Comparison of ENCODE assay signal across 21 mouse cellular contexts in genomic region chr4:58540385-58540784, GRCm38 (mm10). TPM values are rescaled to one million over a fixed set of nuclear protein-coding genes. Genes with fewer than 3 reads are reported as not detected.
DNase-seq lines count a peak whose midpoint lies in the region; ATAC-seq and TF ChIP-seq lines count a peak whose summit lies in the region.
"Had no signal": no experiment of that assay in that cellular context is flagged by ENCODE, and none has a peak within 500 bp of the region (broad histone marks: within the 10 kb centered on the region; RNA-seq: fewer than 3 reads in every experiment).

No protein-coding gene starts in this region.

- no peak overlapping the region for H3K27ac ChIP-seq in forebrain, postnatal 0 days (ENCODE audit: low read depth, low read length)
- H3K27ac ChIP-seq in forebrain, embryonic 13.5 days: no peak overlapping the region
- H3K27ac ChIP-seq in intestine, embryonic 16.5 days (ENCODE audit: low read length): peak overlapping the region; percentile 5; the same call in 1 of the 2 replicates
- no peak overlapping the region for H3K27ac ChIP-seq in intestine, embryonic 15.5 days
- no peak overlapping the region for H3K27ac ChIP-seq in embryonic facial prominence, embryonic 14.5 days (replicated peaks; ENCODE audit: low read depth, low read length)
- H3K27ac ChIP-seq: embryonic facial prominence, embryonic 15.5 days; forebrain, embryonic 15.5 days; hindbrain, embryonic 12.5 days; hindbrain, embryonic 15.5 days had no signal

- no peaks in the 10 kb centered on the region for H3K27me3 ChIP-seq in forebrain, postnatal 0 days (ENCODE audit: insufficient read depth, low read length)
- H3K27me3 ChIP-seq in forebrain, embryonic 13.5 days: no peaks in the 10 kb centered on the region
- H3K27me3 ChIP-seq in intestine, embryonic 16.5 days (replicated peaks; ENCODE audit: control insufficient read depth, insufficient read depth, low read length): no peaks in the 10 kb centered on the region
- no peaks in the 10 kb centered on the region for H3K27me3 ChIP-seq in intestine, embryonic 15.5 days (replicated peaks)
- H3K27me3 ChIP-seq in embryonic facial prominence, embryonic 14.5 days (replicated peaks; ENCODE audit: control insufficient read depth, insufficient read depth, low read length): no peaks in the 10 kb centered on the region
- H3K27me3 ChIP-seq: embryonic facial prominence, embryonic 15.5 days; forebrain, embryonic 15.5 days; hindbrain, embryonic 12.5 days; hindbrain, embryonic 15.5 days had no signal

- no peak for TF ChIP-seq CTCF in forebrain, postnatal 0 days (IDR thresholded peaks at IDR 0.05; ENCODE audit: low read depth)

- no peaks in the 10 kb centered on the region for H3K36me3 ChIP-seq in forebrain, postnatal 0 days (ENCODE audit: insufficient read depth)
- peaks cover 11% of the 10 kb centered on the region; the same call in 1 of the 2 replicates for H3K36me3 ChIP-seq in forebrain, embryonic 13.5 days (ENCODE audit: poor library complexity, severe bottlenecking)
- peaks cover 4% of the 10 kb centered on the region; the same call in 1 of the 2 replicates for H3K36me3 ChIP-seq in intestine, embryonic 16.5 days (ENCODE audit: control insufficient read depth, insufficient read depth, low read length)
- H3K36me3 ChIP-seq in intestine, embryonic 15.5 days: 0 out of 2 replicates have a peak, but pooled peaks cover 3% of the 10 kb centered on the region
- H3K36me3 ChIP-seq in embryonic facial prominence, embryonic 14.5 days (ENCODE audit: control insufficient read depth, insufficient read depth, low read length): peaks cover 31% of the 10 kb centered on the region
- H3K36me3 ChIP-seq: forebrain, embryonic 15.5 days; hindbrain, embryonic 12.5 days; hindbrain, embryonic 15.5 days had no signal

- no peak overlapping the region for H3K4me2 ChIP-seq in forebrain, postnatal 0 days (ENCODE audit: low read depth)
- H3K4me2 ChIP-seq in forebrain, embryonic 13.5 days: no peak overlapping the region
- no peak overlapping the region for H3K4me2 ChIP-seq in intestine, embryonic 16.5 days (ENCODE audit: low read depth, low read length)
- H3K4me2 ChIP-seq in intestine, embryonic 15.5 days (replicated peaks): no peak overlapping the region
- no peak overlapping the region for H3K4me2 ChIP-seq in embryonic facial prominence, embryonic 14.5 days (ENCODE audit: low read depth, low read length)
- H3K4me2 ChIP-seq: embryonic facial prominence, embryonic 15.5 days; forebrain, embryonic 15.5 days; heart, embryonic 11.5 days; hindbrain, embryonic 12.5 days; hindbrain, embryonic 15.5 days had no signal

- intact Hi-C loops in left cerebral cortex, postnatal 10 days (cut with DNase I): no loop called here

- H3K9me3 ChIP-seq in forebrain, postnatal 0 days (ENCODE audit: low read length): no peaks in the 10 kb centered on the region
- no peaks in the 10 kb centered on the region for H3K9me3 ChIP-seq in forebrain, embryonic 13.5 days (replicated peaks)
- H3K9me3 ChIP-seq in intestine, embryonic 16.5 days (ENCODE audit: control insufficient read depth, low read length): no peaks in the 10 kb centered on the region; the same call in 1 of the 2 replicates
- no peaks in the 10 kb centered on the region for H3K9me3 ChIP-seq in intestine, embryonic 15.5 days
- H3K9me3 ChIP-seq in embryonic facial prominence, embryonic 14.5 days (ENCODE audit: control insufficient read depth, low read length): peaks cover 4% of the 10 kb centered on the region; the same call in 1 of the 2 replicates
- H3K9me3 ChIP-seq: embryonic facial prominence, embryonic 15.5 days; forebrain, embryonic 15.5 days; hindbrain, embryonic 15.5 days had no signal

- no peak overlapping the region for H3K4me3 ChIP-seq in forebrain, postnatal 0 days (ENCODE audit: low read depth, low read length)
- no peak overlapping the region for H3K4me3 ChIP-seq in forebrain, embryonic 13.5 days
- H3K4me3 ChIP-seq in intestine, embryonic 16.5 days (ENCODE audit: low read length): no peak overlapping the region
- H3K4me3 ChIP-seq in intestine, embryonic 15.5 days (replicated peaks): no peak overlapping the region
- no peak overlapping the region for H3K4me3 ChIP-seq in embryonic facial prominence, embryonic 14.5 days (ENCODE audit: low read depth, low read length)
- H3K4me3 ChIP-seq: embryonic facial prominence, embryonic 15.5 days; forebrain, embryonic 15.5 days; hindbrain, embryonic 12.5 days; hindbrain, embryonic 15.5 days had no signal

- no peak for DNase-seq in forebrain, postnatal 0 days
- DNase-seq in embryonic facial prominence, embryonic 14.5 days (ENCODE audit: low spot score): peak; percentile 34
- DNase-seq in left cerebral cortex, postnatal 10 days (ENCODE audit: extremely low spot score in 1 of 2, low spot score in 2 of 2): no peak
- DNase-seq: adrenal gland, adult 2 months; adrenal gland, postnatal 14 days; cerebellum, adult 11 months; cerebellum, adult 2 months; cerebellum, adult 9-11 months; cerebellum, postnatal 25 days; gastrocnemius, postnatal 14 days; kidney, adult 2 months had no signal

- peak; percentile 27; the same call in 1 of the 2 replicates for ATAC-seq in forebrain, postnatal 0 days
- no peak for ATAC-seq in forebrain, embryonic 13.5 days
- peak; percentile 34; the same call in 1 of the 2 replicates for ATAC-seq in intestine, embryonic 16.5 days
- no peak for ATAC-seq in intestine, embryonic 15.5 days
- no peak for ATAC-seq in embryonic facial prominence, embryonic 14.5 days (ENCODE audit: low read depth)
- ATAC-seq: CD4-positive, CD25-positive, alpha-beta regulatory T cell, adult 4 months; forebrain, embryonic 15.5 days had no signal

- H3K4me1 ChIP-seq in forebrain, postnatal 0 days (ENCODE audit: insufficient read depth): no peaks in the 10 kb centered on the region
- no peaks in the 10 kb centered on the region for H3K4me1 ChIP-seq in forebrain, embryonic 13.5 days
- peaks cover 8% of the 10 kb centered on the region for H3K4me1 ChIP-seq in intestine, embryonic 16.5 days (ENCODE audit: control insufficient read depth, insufficient read depth, low read length)
- peaks cover 2% of the 10 kb centered on the region; the same call in 1 of the 2 replicates for H3K4me1 ChIP-seq in intestine, embryonic 15.5 days (replicated peaks)
- peaks cover 7% of the 10 kb centered on the region for H3K4me1 ChIP-seq in embryonic facial prominence, embryonic 14.5 days (ENCODE audit: control insufficient read depth, insufficient read depth, low read length)
- H3K4me1 ChIP-seq: forebrain, embryonic 15.5 days; hindbrain, embryonic 12.5 days; hindbrain, embryonic 15.5 days had no signal

- H3K9ac ChIP-seq in forebrain, postnatal 0 days: no peak overlapping the region
- H3K9ac ChIP-seq in forebrain, embryonic 13.5 days: no peak overlapping the region
- H3K9ac ChIP-seq in intestine, embryonic 16.5 days (ENCODE audit: low read depth, low read length): no peak overlapping the region
- no peak overlapping the region for H3K9ac ChIP-seq in intestine, embryonic 15.5 days
- no peak overlapping the region for H3K9ac ChIP-seq in embryonic facial prominence, embryonic 14.5 days (ENCODE audit: low read depth, low read length)
- H3K9ac ChIP-seq: embryonic facial prominence, embryonic 15.5 days; forebrain, embryonic 15.5 days; hindbrain, embryonic 12.5 days; hindbrain, embryonic 15.5 days had no signal

- 88% methylated on average over 8 of the region's 8 CpGs for WGBS in forebrain, postnatal 0 days
- whole genome bisulfite sequencing in forebrain, embryonic 13.5 days: 91% methylated on average over 8 of the region's 8 CpGs
- 82% methylated on average over 8 of the region's 8 CpGs for WGBS in intestine, embryonic 16.5 days
- WGBS in intestine, embryonic 15.5 days: 86% methylated on average over 8 of the region's 8 CpGs
- WGBS in embryonic facial prominence, embryonic 14.5 days: 63% methylated on average over 8 of the region's 8 CpGs

RNA-seq across cellular contexts. Expression of gene Lpar1, which starts 13.3 kb away (rescaled TPM):
- total RNA-seq in forebrain, postnatal 0 days (2014; rRNA removed): 15.5 and 17.3 TPM in 2 replicates
- polyA plus RNA-seq in forebrain, postnatal 0 days (2015; fragmentation: Nextera tagmentation; extraction: Ambion mirVana): 26.2 and 26.4 TPM in 2 replicates
- 29.9 and 35.7 TPM in 2 replicates for polyA plus RNA-seq in forebrain, embryonic 13.5 days (2015; fragmentation: Nextera tagmentation; extraction: Ambion mirVana)
- 53.4 and 54.1 TPM in 2 replicates for polyA plus RNA-seq in intestine, embryonic 16.5 days (2015; fragmentation: Nextera tagmentation; extraction: Ambion mirVana)
- 50.0 and 55.9 TPM in 2 replicates for polyA plus RNA-seq in intestine, embryonic 15.5 days (2015; fragmentation: Nextera tagmentation; extraction: Ambion mirVana)
- 115 and 137 TPM in 2 replicates for polyA plus RNA-seq in embryonic facial prominence, embryonic 14.5 days (2014; fragmentation: Nextera tagmentation; extraction: Ambion mirVana)
- 10 to 100 TPM in 1 of 2 experiments, 1 to 10 TPM in 1; 9.8 to 11.0 TPM for total RNA-seq in left cerebral cortex, postnatal 10 days (2021)
- total RNA-seq: MEL had no signal
- polyA plus RNA-seq: CD4-positive, CD25-positive, alpha-beta regulatory T cell, adult 4 months had no signal

Comparison
In these comparisons a context has a peak if more than half of its experiments do, and no peak if none do; other contexts are left out.
1. ATAC-seq: peak in forebrain, postnatal 0 days (single experiment) and intestine, embryonic 16.5 days (single experiment); none in forebrain, embryonic 13.5 days (single experiment), intestine, embryonic 15.5 days (single experiment) and embryonic facial prominence, embryonic 14.5 days (single experiment).